Mouse (Mus musculus) neural tube, embryonic 13.5 days (tissue): ENCODE measurements around the gene Col4a3. TPM values are rescaled to one million over a fixed set of nuclear protein-coding genes. Genes with fewer than 3 reads are reported as not detected.

ENCODE experiments used
- ATAC-seq: fragments of 200-750 bp; cut with Nextera tagmentation; 2 replicates; pipeline ENCODE4 v1.8.0; 2017; ENCODE audit warnings: low read depth, mild to moderate bottlenecking, moderate TSS enrichment, moderate library complexity
- H3K27ac ChIP-seq: fragments of 300-500 bp; sonication (generic); replicated peaks from 2 replicates; pipeline ENCODE4 v1.5.1; 2015; ENCODE audit warnings: moderate library complexity, mild to moderate bottlenecking, inconsistent platforms
- H3K27me3 ChIP-seq: fragments of 300-500 bp; sonication (generic); 2 replicates; pipeline ENCODE4 v1.6.1; 2015; ENCODE audit warnings: mild to moderate bottlenecking, inconsistent platforms
- H3K36me3 ChIP-seq: fragments of 300-500 bp; sonication (generic); 2 replicates; pipeline ENCODE4 v1.6.1; 2015; ENCODE audit warnings: mild to moderate bottlenecking, inconsistent platforms
- H3K4me1 ChIP-seq: fragments of 300-500 bp; sonication (generic); replicated peaks from 2 replicates; pipeline ENCODE4 v1.6.1; 2015; ENCODE audit warnings: inconsistent platforms
- H3K4me2 ChIP-seq: fragments of 300-500 bp; sonication (generic); 2 replicates; pipeline ENCODE4 v1.6.1; 2015; ENCODE audit warnings: inconsistent platforms, mild to moderate bottlenecking, moderate library complexity
- H3K4me3 ChIP-seq: fragments of 300-500 bp; sonication (generic); 2 replicates; pipeline ENCODE4 v1.5.1; 2015; ENCODE audit warnings: mild to moderate bottlenecking, inconsistent platforms
- H3K9ac ChIP-seq: fragments of 300-500 bp; sonication (generic); 2 replicates; pipeline ENCODE4 v1.6.1; 2015; ENCODE audit warnings: moderate library complexity, mild to moderate bottlenecking, inconsistent platforms
- H3K9me3 ChIP-seq: fragments of 300-500 bp; sonication (generic); 2 replicates; pipeline ENCODE4 v1.6.1; 2016; ENCODE audit warnings: inconsistent platforms
- WGBS: fragments of 180-500 bp; shearing (Covaris S2); methylation state at CpG from one replicate; pipeline ENCODE4 v1.1.7; 2015; 5-methylcytosine and 5-hydroxymethylcytosine counted together
- polyA plus RNA-seq: library from polyadenylated mRNA; unstranded; fragments of >200 nt; fragmentation: Nextera tagmentation; extraction: Ambion mirVana; gene quantifications from 2 replicates; pipeline ENCODE4 v1.2.1, GENCODE M21; 2015

The Col4a3 gene
- polyA plus RNA-seq, 1 experiment from 2014 or later: 0.27 TPM

- H3K9ac ChIP-seq: no peak overlapping the region
- no peaks in the 10 kb centered on the region for H3K36me3 ChIP-seq
- no peak overlapping the region for H3K27ac ChIP-seq
- H3K4me3 ChIP-seq: no peak overlapping the region
- H3K27me3 ChIP-seq: no peaks in the 10 kb centered on the region
- H3K4me2 ChIP-seq: no peak overlapping the region
- no peaks in the 10 kb centered on the region for H3K9me3 ChIP-seq
- no peak for ATAC-seq
- WGBS: 76% methylated on average over 2 of the region's 2 CpGs
- H3K4me1 ChIP-seq: no peaks in the 10 kb centered on the region
These were observed 10.5 kb upstream of the Col4a3 start for GRCm38 (mm10) chr1:82576182-82576581.

GRCm38 (mm10) chr1:82577339-82577738 lies 9.4 kb upstream of the Col4a3 start:
- no peak overlapping the region for H3K4me2 ChIP-seq
- no peak overlapping the region for H3K4me3 ChIP-seq
- no peak overlapping the region for H3K9ac ChIP-seq
- ATAC-seq: no peak
- H3K36me3 ChIP-seq: no peaks in the 10 kb centered on the region
- no peaks in the 10 kb centered on the region for H3K9me3 ChIP-seq
- H3K27ac ChIP-seq: no peak overlapping the region
- WGBS: 92% methylated on average over 10 of the region's 10 CpGs
- no peaks in the 10 kb centered on the region for H3K4me1 ChIP-seq
- H3K27me3 ChIP-seq: no peaks in the 10 kb centered on the region

- no peak overlapping the region for H3K27ac ChIP-seq
- no peak overlapping the region for H3K4me3 ChIP-seq
- no peaks in the 10 kb centered on the region for H3K36me3 ChIP-seq
- H3K4me1 ChIP-seq: no peaks in the 10 kb centered on the region
- no peak overlapping the region for H3K4me2 ChIP-seq
- 87% methylated on average over 3 of the region's 3 CpGs for WGBS
- H3K9me3 ChIP-seq: no peaks in the 10 kb centered on the region
- no peak overlapping the region for H3K9ac ChIP-seq
- H3K27me3 ChIP-seq: no peaks in the 10 kb centered on the region
- ATAC-seq: no peak
These were observed 8.8 kb upstream of the Col4a3 start for GRCm38 (mm10) chr1:82577915-82578314.

GRCm38 (mm10) chr1:82578320-82578719 lies 8.4 kb upstream of the Col4a3 start:
- WGBS: 75% methylated on average over 4 of the region's 4 CpGs

GRCm38 (mm10) chr1:82585981-82586380 lies 740 bp upstream of the Col4a3 start:
- 71% methylated on average over 7 of the region's 7 CpGs for whole genome bisulfite sequencing
- peaks cover 26% of the 10 kb centered on the region for H3K27me3 ChIP-seq
- no peak overlapping the region for H3K9ac ChIP-seq
- peaks cover 10% of the 10 kb centered on the region for H3K4me1 ChIP-seq
- no peaks in the 10 kb centered on the region for H3K36me3 ChIP-seq
- no peaks in the 10 kb centered on the region for H3K9me3 ChIP-seq
- no peak overlapping the region for H3K27ac ChIP-seq
- H3K4me2 ChIP-seq: no peak overlapping the region
- no peak for ATAC-seq
- no peak overlapping the region for H3K4me3 ChIP-seq

More at GRCm38 (mm10) chr1:82578320-82578719, 8.4 kb upstream of the Col4a3 start:
- Histone ChIP-seq H3K27ac (no peak overlapping the region), H3K36me3 (no peaks in the 10 kb centered on the region), H3K4me2 (no peak overlapping the region), H3K4me3 (no peak overlapping the region), H3K27me3 (no peaks in the 10 kb centered on the region), H3K9me3 (no peaks in the 10 kb centered on the region), H3K4me1 (no peaks in the 10 kb centered on the region), H3K9ac (no peak overlapping the region)
- ATAC-seq: no peak

GRCm38 (mm10) chr1:82590266-82590665 lies 3.5 kb downstream of the Col4a3 start:
- Histone ChIP-seq H3K27ac (no peak overlapping the region), H3K27me3 (peaks cover 22% of the 10 kb centered on the region), H3K4me2 (no peak overlapping the region), H3K36me3 (no peaks in the 10 kb centered on the region), H3K4me1 (peaks cover 10% of the 10 kb centered on the region), H3K9ac (no peak overlapping the region), H3K9me3 (no peaks in the 10 kb centered on the region), H3K4me3 (no peak overlapping the region)
- no peak for ATAC-seq
- WGBS: 81% methylated on average over 4 of the region's 4 CpGs

- H3K4me1 ChIP-seq: 0 out of 2 replicates have a peak, but pooled peaks cover 5% of the 10 kb centered on the region
- ATAC-seq: no peak
- H3K4me2 ChIP-seq: no peak overlapping the region
- no peaks in the 10 kb centered on the region for H3K9me3 ChIP-seq
- no peaks in the 10 kb centered on the region for H3K27me3 ChIP-seq
- no peak overlapping the region for H3K4me3 ChIP-seq
- WGBS: 54% methylated on average over 6 of the region's 6 CpGs
- H3K9ac ChIP-seq: no peak overlapping the region
- no peaks in the 10 kb centered on the region for H3K36me3 ChIP-seq
- H3K27ac ChIP-seq: no peak overlapping the region
These were observed 10.3 kb downstream of the Col4a3 start for GRCm38 (mm10) chr1:82596864-82597596.

- Histone ChIP-seq H3K27ac (no peak overlapping the region), H3K27me3 (no peaks in the 10 kb centered on the region), H3K4me2 (no peak overlapping the region), H3K9me3 (no peaks in the 10 kb centered on the region), H3K9ac (no peak overlapping the region), H3K36me3 (no peaks in the 10 kb centered on the region), H3K4me1 (no peaks in the 10 kb centered on the region), H3K4me3 (no peak overlapping the region)
- 82% methylated on average over 7 of the region's 7 CpGs for WGBS
- no peak for ATAC-seq
These were observed 16.7 kb downstream of the Col4a3 start for GRCm38 (mm10) chr1:82603198-82603950.

- ATAC-seq: no peak
- 87% methylated on average over 7 of the region's 7 CpGs for WGBS
- H3K27ac ChIP-seq: no peak overlapping the region
- no peaks in the 10 kb centered on the region for H3K9me3 ChIP-seq
- H3K4me1 ChIP-seq: no peaks in the 10 kb centered on the region
- no peaks in the 10 kb centered on the region for H3K36me3 ChIP-seq
- no peak overlapping the region for H3K4me3 ChIP-seq
- H3K9ac ChIP-seq: no peak overlapping the region
- no peaks in the 10 kb centered on the region for H3K27me3 ChIP-seq
- H3K4me2 ChIP-seq: no peak overlapping the region
These were observed 18.6 kb downstream of the Col4a3 start for GRCm38 (mm10) chr1:82605347-82605746.

- no peak overlapping the region for H3K4me2 ChIP-seq
- no peak overlapping the region for H3K4me3 ChIP-seq
- H3K36me3 ChIP-seq: no peaks in the 10 kb centered on the region
- no peak overlapping the region for H3K27ac ChIP-seq
- no peaks in the 10 kb centered on the region for H3K27me3 ChIP-seq
- H3K9me3 ChIP-seq: no peaks in the 10 kb centered on the region
- no peak for ATAC-seq
- H3K4me1 ChIP-seq: no peaks in the 10 kb centered on the region
- 89% methylated on average over 7 of the region's 7 CpGs for WGBS
- no peak overlapping the region for H3K9ac ChIP-seq
These were observed 19.1 kb downstream of the Col4a3 start for GRCm38 (mm10) chr1:82605856-82606255.

GRCm38 (mm10) chr1:82608646-82609262 lies 22.0 kb downstream of the Col4a3 start:
- no peak overlapping the region for H3K27ac ChIP-seq
- no peak overlapping the region for H3K4me2 ChIP-seq
- H3K4me3 ChIP-seq: no peak overlapping the region
- no peak for ATAC-seq
- H3K9ac ChIP-seq: no peak overlapping the region
- WGBS: 83% methylated on average over 9 of the region's 9 CpGs
- H3K4me1 ChIP-seq: no peaks in the 10 kb centered on the region
- H3K27me3 ChIP-seq: no peaks in the 10 kb centered on the region
- no peaks in the 10 kb centered on the region for H3K36me3 ChIP-seq
- H3K9me3 ChIP-seq: no peaks in the 10 kb centered on the region

- no peak for ATAC-seq
- Histone ChIP-seq H3K36me3 (no peaks in the 10 kb centered on the region), H3K4me3 (no peak overlapping the region), H3K4me2 (no peak overlapping the region), H3K27me3 (no peaks in the 10 kb centered on the region), H3K4me1 (no peaks in the 10 kb centered on the region), H3K9me3 (no peaks in the 10 kb centered on the region), H3K27ac (no peak overlapping the region), H3K9ac (no peak overlapping the region)
- WGBS: 88% methylated on average over 9 of the region's 9 CpGs
These were observed 25.4 kb downstream of the Col4a3 start for GRCm38 (mm10) chr1:82612061-82612660.
